ENCODE assay signal across 20 mouse cellular contexts in genomic region chr3:37381457-37381856, GRCm38 (mm10). TPM values are rescaled to one million over a fixed set of nuclear protein-coding genes. Genes with fewer than 3 reads are reported as not detected.
DNase-seq lines count a peak whose midpoint lies in the region; ATAC-seq and TF ChIP-seq lines count a peak whose summit lies in the region.
"Had no signal": no experiment of that assay in that cellular context is flagged by ENCODE, and none has a peak within 500 bp of the region (broad histone marks: within the 10 kb centered on the region; RNA-seq: fewer than 3 reads in every experiment).

No protein-coding gene starts in this region.

- no peaks in the 10 kb centered on the region for H3K27me3 ChIP-seq in embryonic facial prominence, embryonic 14.5 days (replicated peaks; ENCODE audit: control insufficient read depth, insufficient read depth, low read length)
- H3K27me3 ChIP-seq in embryonic facial prominence, embryonic 10.5 days (replicated peaks; ENCODE audit: low read depth, poor library complexity, severe bottlenecking): no peaks in the 10 kb centered on the region
- H3K27me3 ChIP-seq in heart, embryonic 15.5 days: no peaks in the 10 kb centered on the region
- H3K27me3 ChIP-seq in testis, adult 2 months (ENCODE audit: control insufficient read depth, insufficient read depth, low read length): no peaks in the 10 kb centered on the region
- H3K27me3 ChIP-seq in limb, embryonic 15.5 days: no peaks in the 10 kb centered on the region
- H3K27me3 ChIP-seq: forebrain, embryonic 13.5 days; heart, embryonic 12.5 days; hindbrain, embryonic 15.5 days had no signal

- 57% methylated on average over 6 of the region's 6 CpGs for WGBS in embryonic facial prominence, embryonic 14.5 days
- 70% methylated on average over 6 of the region's 6 CpGs for WGBS in embryonic facial prominence, embryonic 10.5 days
- 66% methylated on average over 6 of the region's 6 CpGs for WGBS in heart, embryonic 15.5 days
- WGBS in limb, embryonic 15.5 days: 48% methylated on average over 6 of the region's 6 CpGs

- H3K4me1 ChIP-seq in embryonic facial prominence, embryonic 14.5 days (ENCODE audit: control insufficient read depth, insufficient read depth, low read length): peaks cover 31% of the 10 kb centered on the region
- peaks cover 13% of the 10 kb centered on the region for H3K4me1 ChIP-seq in embryonic facial prominence, embryonic 10.5 days
- H3K4me1 ChIP-seq in heart, embryonic 15.5 days (replicated peaks): peaks cover 23% of the 10 kb centered on the region
- peaks cover 3% of the 10 kb centered on the region; the same call in 1 of the 2 replicates for H3K4me1 ChIP-seq in testis, adult 2 months (ENCODE audit: control insufficient read depth, insufficient read depth, low read length)
- peaks cover 60% of the 10 kb centered on the region for H3K4me1 ChIP-seq in limb, embryonic 15.5 days
- H3K4me1 ChIP-seq: hindbrain, embryonic 15.5 days had no signal

- TF ChIP-seq CTCF in testis, adult 2 months (IDR thresholded peaks at IDR 0.05; ENCODE audit: control insufficient read depth, insufficient read depth, insufficient replicate concordance, low read depth, low read length): no peak

- intact Hi-C loops in heart, postnatal 14 days (cut with DNase I): no loop called here

- no peak for TF ChIP-seq POLR2A in testis, adult 2 months (IDR thresholded peaks at IDR 0.05; ENCODE audit: control insufficient read depth, low read depth, low read length)

- peak overlapping the region; percentile 36; the same call in 1 of the 2 replicates for H3K27ac ChIP-seq in embryonic facial prominence, embryonic 14.5 days (replicated peaks; ENCODE audit: low read depth, low read length)
- no peak overlapping the region for H3K27ac ChIP-seq in embryonic facial prominence, embryonic 10.5 days (replicated peaks)
- peak overlapping the region; percentile 68; the same call in 1 of the 2 replicates for H3K27ac ChIP-seq in heart, embryonic 15.5 days
- H3K27ac ChIP-seq in testis, adult 2 months (ENCODE audit: control insufficient read depth, insufficient read depth, low read depth, low read length): peak overlapping the region; percentile 62
- H3K27ac ChIP-seq in limb, embryonic 15.5 days: peak overlapping the region; percentile 88; the same call in 1 of the 2 replicates
- H3K27ac ChIP-seq: forebrain, embryonic 13.5 days; hindbrain, embryonic 15.5 days had no signal

- no peak overlapping the region for H3K4me3 ChIP-seq in embryonic facial prominence, embryonic 14.5 days (ENCODE audit: low read depth, low read length)
- H3K4me3 ChIP-seq in embryonic facial prominence, embryonic 10.5 days: no peak overlapping the region
- H3K4me3 ChIP-seq in heart, embryonic 15.5 days: no peak overlapping the region
- H3K4me3 ChIP-seq in testis, adult 2 months (ENCODE audit: control insufficient read depth, low read depth, low read length): no peak overlapping the region
- H3K4me3 ChIP-seq in limb, embryonic 15.5 days: no peak overlapping the region
- H3K4me3 ChIP-seq: forebrain, embryonic 13.5 days; heart, embryonic 12.5 days; hindbrain, embryonic 15.5 days had no signal

- DNase-seq in embryonic facial prominence, embryonic 14.5 days (ENCODE audit: low spot score): peak; percentile 42
- DNase-seq in embryonic facial prominence, embryonic 10.5 days (ENCODE audit: low spot score): no peak
- no peak for DNase-seq in heart, postnatal 14 days
- DNase-seq in testis, postnatal 10 days (ENCODE audit: low spot score): no peak
- no peak for DNase-seq in adrenal gland, adult 2 months
- DNase-seq: adrenal gland, adult 8-10 months; adrenal gland, postnatal 36 days; cerebellum, adult 2 months; cerebellum, postnatal 10 days; forebrain, postnatal 0 days; gastrocnemius, postnatal 36 days; heart, adult 18-20 months had no signal

- H3K36me3 ChIP-seq in embryonic facial prominence, embryonic 14.5 days (ENCODE audit: control insufficient read depth, insufficient read depth, low read length): no peaks in the 10 kb centered on the region
- H3K36me3 ChIP-seq in embryonic facial prominence, embryonic 10.5 days (replicated peaks): no peaks in the 10 kb centered on the region
- no peaks in the 10 kb centered on the region for H3K36me3 ChIP-seq in heart, embryonic 15.5 days
- H3K36me3 ChIP-seq in testis, adult 2 months (ENCODE audit: control insufficient read depth, insufficient read depth, low read length): no peaks in the 10 kb centered on the region
- peaks cover 2% of the 10 kb centered on the region; the same call in 1 of the 2 replicates for H3K36me3 ChIP-seq in limb, embryonic 15.5 days
- H3K36me3 ChIP-seq: heart, embryonic 12.5 days; hindbrain, embryonic 15.5 days had no signal

- no peak overlapping the region for H3K4me2 ChIP-seq in embryonic facial prominence, embryonic 14.5 days (ENCODE audit: low read depth, low read length)
- no peak overlapping the region for H3K4me2 ChIP-seq in heart, embryonic 15.5 days
- no peak overlapping the region for H3K4me2 ChIP-seq in limb, embryonic 15.5 days
- H3K4me2 ChIP-seq: forebrain, embryonic 13.5 days; heart, embryonic 12.5 days; hindbrain, embryonic 15.5 days had no signal

- no peak for ATAC-seq in embryonic facial prominence, embryonic 14.5 days (ENCODE audit: low read depth)
- no peak for ATAC-seq in heart, embryonic 15.5 days (replicated peaks; ENCODE audit: insufficient number of reproducible peaks, insufficient read depth, low FRiP score, low read depth)
- no peak for ATAC-seq in limb, embryonic 15.5 days (ENCODE audit: insufficient number of reproducible peaks, low FRiP score, low TSS enrichment, low read depth)
- ATAC-seq: activated CD4-positive, CD25-positive, alpha-beta regulatory T cell, adult 4 months; forebrain, embryonic 13.5 days; forebrain, postnatal 0 days; intestine, embryonic 16.5 days had no signal

- H3K9me3 ChIP-seq in embryonic facial prominence, embryonic 14.5 days (ENCODE audit: control insufficient read depth, low read length): no peaks in the 10 kb centered on the region
- H3K9me3 ChIP-seq in embryonic facial prominence, embryonic 10.5 days: no peaks in the 10 kb centered on the region
- no peaks in the 10 kb centered on the region for H3K9me3 ChIP-seq in heart, embryonic 15.5 days (replicated peaks)
- no peaks in the 10 kb centered on the region for H3K9me3 ChIP-seq in limb, embryonic 15.5 days
- H3K9me3 ChIP-seq: forebrain, embryonic 13.5 days; heart, embryonic 12.5 days; hindbrain, embryonic 15.5 days had no signal

- H3K9ac ChIP-seq in embryonic facial prominence, embryonic 14.5 days (ENCODE audit: low read depth, low read length): no peak overlapping the region
- no peak overlapping the region for H3K9ac ChIP-seq in heart, embryonic 15.5 days
- H3K9ac ChIP-seq in limb, embryonic 15.5 days: no peak overlapping the region
- H3K9ac ChIP-seq: forebrain, embryonic 13.5 days; forebrain, postnatal 0 days; heart, embryonic 12.5 days; hindbrain, embryonic 15.5 days had no signal

RNA-seq across cellular contexts. Expression of gene Fgf2, which starts 33.3 kb away (rescaled TPM):
- 5.5 and 6.0 TPM in 2 replicates for polyA plus RNA-seq in embryonic facial prominence, embryonic 14.5 days (2014; fragmentation: Nextera tagmentation; extraction: Ambion mirVana)
- 0.36 and 0.41 TPM in 2 replicates for polyA plus RNA-seq in embryonic facial prominence, embryonic 10.5 days (2016; fragmentation: Nextera tagmentation; extraction: Ambion mirVana)
- polyA plus RNA-seq in heart, embryonic 15.5 days (2015; fragmentation: Nextera tagmentation; extraction: Ambion mirVana): 1.4 and 2.1 TPM in 2 replicates
- 1 to 10 TPM; 3.2 to 6.6 TPM for total RNA-seq in heart, postnatal 14 days (2021)
- polyA plus RNA-seq in testis, adult 2 months (2012; rRNA removed): 0.57 and 0.75 TPM in 2 replicates
- polyA plus RNA-seq in limb, embryonic 15.5 days (2015; fragmentation: Nextera tagmentation; extraction: Ambion mirVana): 5.6 and 7.5 TPM in 2 replicates
- 1 to 10 TPM; 4.3 to 4.7 TPM for total RNA-seq in adrenal gland, adult 2 months (2021)
- 1.7 and 2.0 TPM in 2 replicates for polyA plus RNA-seq in adrenal gland, adult 2 months (2012; rRNA removed)

RNA-seq across cellular contexts. Expression of gene Spata5, which starts 38.2 kb away (rescaled TPM):
- 29.0 and 32.9 TPM in 2 replicates for polyA plus RNA-seq in embryonic facial prominence, embryonic 14.5 days (2014; fragmentation: Nextera tagmentation; extraction: Ambion mirVana)
- polyA plus RNA-seq in embryonic facial prominence, embryonic 10.5 days (2016; fragmentation: Nextera tagmentation; extraction: Ambion mirVana): 49.8 and 51.7 TPM in 2 replicates
- polyA plus RNA-seq in heart, embryonic 15.5 days (2015; fragmentation: Nextera tagmentation; extraction: Ambion mirVana): 19.7 and 24.4 TPM in 2 replicates
- 10 to 100 TPM; 15.6 to 18.3 TPM for total RNA-seq in heart, postnatal 14 days (2021)
- polyA plus RNA-seq in testis, adult 2 months (2012; rRNA removed): 14.2 and 16.3 TPM in 2 replicates
- polyA plus RNA-seq in limb, embryonic 15.5 days (2015; fragmentation: Nextera tagmentation; extraction: Ambion mirVana): 33.9 and 36.1 TPM in 2 replicates
- total RNA-seq in adrenal gland, adult 2 months (2021): 10 to 100 TPM; 29.1 to 46.0 TPM
- 0.67 and 1.9 TPM in 2 replicates for polyA plus RNA-seq in adrenal gland, adult 2 months (2012; rRNA removed)

RNA-seq across cellular contexts. Expression of gene Nudt6, which starts 38.6 kb away (rescaled TPM):
- 4.7 and 6.7 TPM in 2 replicates for polyA plus RNA-seq in embryonic facial prominence, embryonic 14.5 days (2014; fragmentation: Nextera tagmentation; extraction: Ambion mirVana)
- 3.6 and 4.2 TPM in 2 replicates for polyA plus RNA-seq in embryonic facial prominence, embryonic 10.5 days (2016; fragmentation: Nextera tagmentation; extraction: Ambion mirVana)
- 13.4 and 13.7 TPM in 2 replicates for polyA plus RNA-seq in heart, embryonic 15.5 days (2015; fragmentation: Nextera tagmentation; extraction: Ambion mirVana)
- 10 to 100 TPM; 27.2 to 30.8 TPM for total RNA-seq in heart, postnatal 14 days (2021)
- 4.1 and 5.1 TPM in 2 replicates for polyA plus RNA-seq in testis, adult 2 months (2012; rRNA removed)
- polyA plus RNA-seq in limb, embryonic 15.5 days (2015; fragmentation: Nextera tagmentation; extraction: Ambion mirVana): 4.9 and 5.0 TPM in 2 replicates
- 10 to 100 TPM; 16.2 to 18.7 TPM for total RNA-seq in adrenal gland, adult 2 months (2021)
- 62.7 and 69.8 TPM in 2 replicates for polyA plus RNA-seq in adrenal gland, adult 2 months (2012; rRNA removed)
